Mouse (Mus musculus): ENCODE measurements at regions not wholly inside any gene's neighbourhood (a gene's known extent, or its start where the extent isn't known, plus 50 kb on each side); places are given as distances from the start of the nearest gene placed in this dataset.
A peak's percentile ranks its signal among the peaks of the same experiment; 100 is the strongest.

DNA sequence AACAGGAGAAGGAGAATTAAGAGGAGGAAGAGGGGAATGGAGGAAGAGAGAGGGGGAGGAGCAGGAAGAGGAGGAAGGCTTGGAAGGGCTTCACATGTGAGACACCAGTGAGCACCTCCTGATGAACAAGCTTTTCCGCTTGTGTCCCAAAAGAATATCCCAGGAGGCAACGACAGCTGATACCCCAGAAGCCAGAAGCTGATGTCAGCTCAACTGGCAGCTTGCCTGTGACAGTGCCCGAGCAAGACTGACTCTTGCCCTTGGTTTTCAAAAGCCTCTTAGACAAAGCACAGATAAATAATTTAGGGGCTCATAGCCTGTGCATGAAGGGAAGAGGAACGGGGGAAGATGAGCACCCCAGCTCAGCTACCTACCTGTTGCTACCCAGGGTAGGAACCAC lies 127.5 kb upstream of the Gm26657 start:
- TF ChIP-seq CTCF (IDR thresholded peaks at IDR 0.05) = no peak
- intact Hi-C loops (cut with DNase I) = no loop called here
- Histone ChIP-seq H3K4me3 (no peak overlapping the region), H3K27ac (no peak overlapping the region)
- peak; percentile 74 for DNase-seq

DNA sequence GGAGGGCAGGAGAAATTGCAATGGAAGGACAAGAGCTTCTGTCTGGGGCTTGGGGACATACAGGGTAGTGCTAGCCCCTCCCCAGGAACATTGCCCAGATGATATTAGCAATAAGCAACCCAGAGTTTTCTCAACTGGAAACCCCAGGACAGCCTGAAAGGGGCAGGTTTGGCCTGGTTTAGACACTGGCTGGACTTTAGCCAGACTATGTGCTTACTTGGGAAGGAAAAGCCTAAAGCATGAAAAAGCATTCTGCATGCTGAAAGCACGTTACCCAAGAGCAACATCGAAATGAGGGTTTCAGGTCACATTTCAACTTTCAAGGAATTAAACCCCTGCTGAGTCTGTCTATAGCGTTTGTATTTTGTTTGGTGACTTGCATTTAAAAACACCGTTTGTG lies 128.1 kb upstream of the Gm26657 start:
- DNase-seq = no peak
- no peak overlapping the region for H3K27ac ChIP-seq
- no peak for TF ChIP-seq CTCF (IDR thresholded peaks at IDR 0.05)
- H3K4me3 ChIP-seq = no peak overlapping the region
- intact Hi-C loops (cut with DNase I) = no loop called here

DNA sequence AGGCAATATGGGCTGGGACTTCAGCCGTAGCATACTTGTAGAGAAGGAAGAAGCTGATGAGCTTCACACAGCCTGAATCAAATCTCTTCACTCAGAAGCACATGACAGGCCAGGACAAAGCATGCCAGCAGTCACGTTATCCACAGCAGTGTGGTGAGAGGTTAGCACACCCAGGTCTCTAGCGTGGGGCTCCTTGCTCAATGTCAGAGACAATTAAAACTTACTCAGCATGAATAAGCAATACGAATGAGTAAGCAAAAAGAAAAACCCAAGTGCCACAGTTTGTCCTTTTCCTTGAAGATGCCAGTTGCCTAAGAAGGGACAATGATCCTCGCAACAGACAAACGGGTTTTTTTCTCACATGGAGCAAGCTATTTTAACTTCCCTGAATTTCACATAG lies 129.6 kb upstream of the Gm26657 start:
- intact Hi-C loops (cut with DNase I) = no loop called here
- DNase-seq = no peak
- no peak for TF ChIP-seq CTCF (IDR thresholded peaks at IDR 0.05)
- Histone ChIP-seq H3K4me3 (no peak overlapping the region), H3K27ac (no peak overlapping the region)

DNA sequence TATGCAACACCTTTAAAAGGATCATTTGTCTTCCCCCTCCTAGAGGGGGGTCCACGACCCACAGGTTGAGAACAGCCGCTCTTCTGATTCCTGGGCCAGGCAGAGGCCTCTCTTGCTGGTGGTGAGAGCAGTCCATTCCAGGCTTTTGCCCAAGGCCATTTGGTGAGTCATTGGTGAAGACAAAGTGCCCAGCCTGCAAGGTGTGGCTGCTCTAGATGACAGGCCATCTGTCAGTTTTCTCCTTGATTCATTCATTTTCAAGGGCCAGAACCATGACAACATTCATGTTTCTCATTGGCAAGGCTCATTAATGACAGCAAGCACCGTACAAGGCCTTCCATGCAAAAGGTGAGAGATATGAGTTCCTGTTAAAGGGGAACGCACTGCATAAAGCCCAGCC lies 131.2 kb upstream of the Gm26657 start:
- intact Hi-C loops (cut with DNase I) = no loop called here
- no peak for DNase-seq
- Histone ChIP-seq H3K4me3 (no peak overlapping the region), H3K27ac (no peak overlapping the region)
- no peak for TF ChIP-seq CTCF (IDR thresholded peaks at IDR 0.05)

DNA sequence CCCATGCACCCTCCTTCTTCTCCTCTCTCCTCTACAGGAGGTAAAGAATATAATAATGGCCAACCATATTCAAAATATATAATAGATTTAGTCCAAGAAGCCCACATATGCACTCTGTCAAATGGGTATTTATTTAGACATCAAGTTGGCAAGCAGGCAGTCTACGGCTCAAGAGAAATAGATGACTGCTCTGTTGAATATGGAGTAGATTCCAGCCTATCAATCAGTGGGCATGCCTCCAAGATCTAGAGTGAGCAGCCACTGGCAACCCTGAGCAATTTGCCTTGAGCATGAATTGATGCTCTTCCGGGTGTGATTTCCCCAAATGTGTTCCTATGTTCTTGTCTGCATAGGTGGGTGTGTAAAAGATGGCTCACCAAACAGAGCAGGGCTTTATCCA lies 141.5 kb upstream of the Gm26657 start:
- no peak overlapping the region for H3K4me3 ChIP-seq
- TF ChIP-seq CTCF (IDR thresholded peaks at IDR 0.05) = no peak
- intact Hi-C loops (cut with DNase I) = no loop called here
- 0 out of 2 replicates have a peak overlapping the region, but pooled peaks have one; percentile 12 for H3K27ac ChIP-seq
- no peak for DNase-seq

DNA sequence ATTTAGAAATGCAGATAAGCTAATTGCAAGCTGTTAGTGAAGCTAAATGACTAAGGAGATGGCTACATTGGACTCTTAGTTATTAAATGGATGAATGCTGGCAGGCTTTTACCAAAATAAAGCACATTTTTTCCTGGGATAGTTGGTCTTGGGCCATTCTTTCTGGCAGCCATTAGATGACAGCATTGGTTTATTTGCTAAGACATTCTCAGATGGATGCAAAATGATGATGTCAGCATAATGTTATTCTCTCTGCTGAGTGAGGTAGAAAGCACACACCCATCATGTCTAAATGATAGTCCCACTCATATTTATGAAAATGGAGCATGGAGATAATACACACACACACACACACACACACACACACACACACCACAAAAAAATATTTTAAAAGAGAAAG lies 141.9 kb upstream of the Gm26657 start:
- TF ChIP-seq CTCF (IDR thresholded peaks at IDR 0.05) = no peak
- H3K4me3 ChIP-seq = no peak overlapping the region
- no peak overlapping the region for H3K27ac ChIP-seq
- intact Hi-C loops (cut with DNase I) = no loop called here
- peak; percentile 25 for DNase-seq

DNA sequence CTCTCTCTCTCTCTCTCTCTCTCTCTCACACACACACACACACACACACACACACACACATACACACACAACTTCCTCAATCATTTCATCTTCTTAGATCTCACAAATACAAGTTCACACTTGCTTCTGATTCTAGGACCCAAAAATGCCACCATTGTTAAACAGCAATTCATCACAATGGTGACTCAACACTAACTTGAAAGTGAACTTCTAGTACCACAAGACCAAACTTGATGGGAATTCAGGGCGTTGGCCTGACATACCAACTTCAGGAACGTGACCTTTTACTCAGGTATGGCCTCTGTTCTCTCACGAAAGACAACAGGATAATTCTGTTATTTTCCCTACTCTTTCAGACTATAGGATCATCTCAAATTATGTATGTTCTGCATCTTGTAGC lies 157.5 kb upstream of the Gm26657 start:
- no peak for TF ChIP-seq CTCF (IDR thresholded peaks at IDR 0.05)
- no peak overlapping the region for H3K27ac ChIP-seq
- intact Hi-C loops (cut with DNase I) = no loop called here
- DNase-seq = no peak
- no peak overlapping the region for H3K4me3 ChIP-seq

DNA sequence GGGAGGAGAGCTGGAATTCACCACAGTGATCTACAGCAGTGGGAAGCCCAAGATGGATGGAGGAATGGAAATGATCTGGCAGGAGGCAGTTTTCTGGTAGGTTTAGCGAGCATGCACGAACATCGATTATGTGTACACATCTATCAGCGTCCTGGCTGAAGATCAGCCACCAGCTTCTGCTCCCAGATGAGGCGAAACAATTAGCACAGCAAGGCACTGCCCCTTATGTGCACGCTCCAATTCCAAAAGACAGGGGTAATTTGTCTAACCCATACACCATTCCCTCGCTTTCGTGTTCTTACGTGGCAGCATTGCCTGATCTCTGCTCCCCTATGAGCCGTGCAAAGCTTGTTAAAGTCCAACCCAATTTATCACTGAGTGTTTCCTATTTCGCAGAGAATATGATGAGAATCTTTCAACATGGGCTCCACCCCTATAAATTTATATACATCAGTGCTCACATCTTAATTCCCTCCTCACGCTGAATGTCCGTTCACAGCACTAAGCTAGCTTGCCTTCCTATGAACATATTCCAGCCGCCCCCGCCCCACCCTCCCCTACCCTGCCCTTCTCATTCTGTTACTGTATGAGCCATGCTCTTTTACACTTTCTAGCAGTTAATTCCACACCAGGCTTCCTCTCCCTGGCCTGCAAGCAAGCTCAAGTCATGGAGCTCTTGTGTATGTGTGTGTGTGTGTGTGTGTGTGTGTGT lies 162.9 kb upstream of the Gm26657 start:
- Histone ChIP-seq H3K27ac (no peak overlapping the region), H3K4me3 (no peak overlapping the region)
- DNase-seq = no peak
- no peak for TF ChIP-seq CTCF (IDR thresholded peaks at IDR 0.05)
- intact Hi-C loops (cut with DNase I) = no loop called here

DNA sequence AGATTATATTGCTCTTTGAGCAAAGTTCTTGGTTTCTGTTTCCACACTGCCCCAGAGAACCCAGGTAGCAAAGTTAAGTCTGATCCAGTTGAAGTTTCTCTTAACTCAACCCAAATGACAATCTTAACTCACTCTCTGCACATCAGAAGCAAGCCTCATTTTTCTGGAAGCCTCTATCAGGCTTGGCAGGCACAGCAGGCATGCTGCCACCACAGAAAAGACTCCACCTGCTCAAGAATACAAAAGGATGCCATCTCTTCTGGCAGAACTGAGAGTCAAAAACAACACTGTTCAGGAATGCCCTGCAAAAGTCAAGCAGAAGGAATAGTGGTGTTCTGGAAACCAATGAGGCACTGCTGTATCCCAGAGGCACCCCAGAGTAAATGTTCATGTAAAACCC lies 187.7 kb upstream of the Gm26657 start:
- intact Hi-C loops (cut with DNase I) = no loop called here
- no peak for DNase-seq
- no peak overlapping the region for H3K4me3 ChIP-seq
- H3K27ac ChIP-seq = no peak overlapping the region
- no peak for TF ChIP-seq CTCF (IDR thresholded peaks at IDR 0.05)

DNA sequence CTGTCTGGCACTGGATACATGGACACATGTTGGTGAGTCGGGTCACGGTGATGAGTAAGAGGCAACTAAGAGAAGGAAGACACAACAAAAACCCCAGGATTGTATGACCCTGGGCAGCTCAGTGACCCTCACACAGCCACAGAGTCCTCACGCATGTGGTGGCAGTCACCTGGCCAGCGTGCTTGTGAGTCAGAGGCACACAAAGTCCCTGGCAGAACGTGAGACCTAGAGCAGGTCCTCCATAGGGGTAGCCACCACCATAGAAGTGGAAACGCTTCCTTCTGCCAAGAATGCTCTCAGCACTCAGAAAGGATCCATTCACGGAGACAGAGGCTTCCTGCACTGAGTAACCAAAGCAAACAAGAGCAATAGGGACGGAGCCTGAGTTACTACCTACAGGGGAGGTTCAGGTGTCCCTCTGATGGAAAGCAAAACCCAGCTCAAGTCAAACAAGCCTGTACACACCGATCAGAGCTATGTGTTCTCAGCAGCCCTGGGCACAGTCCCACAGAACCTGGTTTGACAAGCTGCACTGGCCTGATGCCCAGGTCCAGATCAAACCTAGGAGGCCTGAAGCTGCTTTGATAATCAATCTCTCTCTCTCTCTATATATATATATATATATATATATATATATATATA lies 206.4 kb upstream of the Gm26657 start:
- no peak overlapping the region for H3K4me3 ChIP-seq
- no peak for DNase-seq
- H3K27ac ChIP-seq = no peak overlapping the region
- no peak for TF ChIP-seq CTCF (IDR thresholded peaks at IDR 0.05)
- intact Hi-C loops (cut with DNase I) = no loop called here

DNA sequence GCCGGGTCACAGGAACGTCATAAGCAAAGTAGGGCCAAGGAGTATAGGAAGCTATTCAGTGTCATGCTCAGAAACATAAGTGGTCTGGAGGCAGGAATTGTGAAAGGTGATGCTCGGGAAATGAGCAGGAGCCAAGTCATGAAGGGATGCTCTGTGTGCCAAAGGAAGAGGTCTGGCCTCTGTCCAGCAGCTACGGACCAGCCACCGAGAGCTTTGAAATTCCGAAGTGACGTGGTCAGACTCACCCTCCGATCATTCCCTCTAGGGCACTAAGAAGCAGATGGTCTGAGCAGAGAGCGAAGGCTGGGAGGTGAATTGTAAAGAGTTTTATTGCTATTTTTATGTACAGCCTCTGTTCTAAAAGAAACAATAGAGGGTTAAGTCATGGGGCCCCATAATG lies 206.9 kb upstream of the Gm26657 start:
- H3K27ac ChIP-seq = no peak overlapping the region
- intact Hi-C loops (cut with DNase I) = no loop called here
- H3K4me3 ChIP-seq = no peak overlapping the region
- DNase-seq = no peak
- no peak for TF ChIP-seq CTCF (IDR thresholded peaks at IDR 0.05)

DNA sequence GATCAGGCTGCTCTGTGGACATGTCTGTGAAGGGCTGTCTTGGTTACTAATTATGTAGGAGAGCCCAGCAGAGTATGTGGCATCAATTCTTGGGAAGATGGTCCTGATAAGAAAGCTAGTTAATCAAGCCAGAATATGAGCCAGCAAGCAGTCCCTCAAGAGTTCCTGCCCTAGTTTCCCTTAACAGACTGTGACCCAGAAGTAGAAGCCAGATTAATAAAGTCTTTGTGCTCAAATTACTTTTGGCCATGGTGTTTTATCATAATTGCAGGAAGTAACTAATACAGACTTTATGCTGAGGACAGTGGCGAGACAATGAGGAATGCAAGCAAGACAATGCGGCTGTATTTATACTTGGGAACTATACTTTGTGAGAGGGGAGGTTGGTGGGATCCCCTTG lies 211.3 kb upstream of the Gm26657 start:
- DNase-seq = no peak
- Histone ChIP-seq H3K27ac (no peak overlapping the region), H3K4me3 (no peak overlapping the region)
- TF ChIP-seq CTCF (IDR thresholded peaks at IDR 0.05) = no peak
- intact Hi-C loops (cut with DNase I) = no loop called here

DNA sequence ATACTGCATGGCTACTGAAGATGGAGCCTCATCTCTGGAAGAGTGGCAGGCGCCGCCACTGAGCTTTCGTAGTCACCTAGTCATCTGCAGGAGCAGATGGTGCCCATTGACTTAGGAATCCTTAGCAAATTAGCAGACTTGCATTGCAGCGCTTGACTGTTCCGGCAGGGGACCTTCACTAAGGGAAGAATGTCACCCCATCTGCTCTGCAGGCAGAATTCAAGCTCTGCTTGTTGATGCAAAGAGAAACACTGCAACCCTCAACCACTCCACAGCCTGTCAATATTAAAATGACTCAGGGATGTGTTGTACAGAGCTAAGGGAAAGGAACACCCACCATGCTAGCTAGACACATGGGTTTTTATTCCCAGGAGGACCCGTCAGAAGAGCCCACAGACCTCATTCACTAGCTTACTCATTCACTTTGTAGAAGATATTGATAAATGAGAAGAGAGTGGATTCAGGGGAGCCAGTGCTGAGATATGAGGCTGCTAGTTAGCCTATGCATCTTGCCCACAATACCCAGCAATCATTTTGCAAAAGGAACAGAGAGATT lies 215.4 kb upstream of the Gm26657 start:
- no peak for TF ChIP-seq CTCF (IDR thresholded peaks at IDR 0.05)
- intact Hi-C loops (cut with DNase I) = no loop called here
- no peak for DNase-seq
- no peak overlapping the region for H3K4me3 ChIP-seq
- no peak overlapping the region for H3K27ac ChIP-seq

DNA sequence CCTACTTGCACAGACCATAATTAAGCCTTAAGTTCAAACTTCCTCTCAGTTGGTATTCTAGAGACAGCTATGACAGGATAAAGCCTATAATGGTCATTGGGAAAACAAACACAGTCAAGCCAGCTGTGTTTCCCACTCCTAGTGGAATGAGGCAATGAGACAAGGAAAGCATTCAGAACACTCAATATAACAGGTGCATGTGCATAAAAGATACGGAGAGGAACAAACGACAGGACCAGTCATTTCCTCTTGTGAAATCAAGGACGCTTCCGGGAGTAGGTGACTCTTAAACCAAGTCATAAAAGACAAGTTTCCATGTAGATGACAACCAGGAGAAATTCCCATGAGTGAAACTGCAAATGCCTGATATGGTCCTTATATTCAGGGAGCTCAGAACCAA lies 232.1 kb upstream of the Gm26657 start:
- no peak for TF ChIP-seq CTCF (IDR thresholded peaks at IDR 0.05)
- H3K4me3 ChIP-seq = no peak overlapping the region
- intact Hi-C loops (cut with DNase I) = no loop called here
- DNase-seq = no peak
- H3K27ac ChIP-seq = no peak overlapping the region
